Mouse (Mus musculus): Measurements from ENCODE around the gene Osbpl9. TPM values are rescaled to one million over a fixed set of nuclear protein-coding genes. Genes with fewer than 3 reads are reported as not detected.

Osbpl9 gene
- polyA plus RNA-seq (2015; fragmentation: Nextera tagmentation; extraction: Ambion mirVana): 58.6 and 64.1 TPM in 2 replicates

- 0% methylated on average over 59 of the region's 59 CpGs for WGBS
- H3K4me2 ChIP-seq (replicated peaks): peak within 1 kb of the TSS; percentile 88
- ATAC-seq (ENCODE audit: insufficient number of reproducible peaks, low FRiP score, low TSS enrichment, low read depth): peak; percentile 97
- peak within 1 kb of the TSS; percentile 65 for H3K9ac ChIP-seq
- peak within 1 kb of the TSS; percentile 97 for H3K27ac ChIP-seq (replicated peaks)
- H3K4me1 ChIP-seq: peaks cover 7% of the 10 kb centered on the region
- no peaks in the 10 kb centered on the region for H3K27me3 ChIP-seq
- H3K4me3 ChIP-seq (replicated peaks): peak within 1 kb of the TSS; percentile 85
- no peaks in the 10 kb centered on the region for H3K9me3 ChIP-seq (replicated peaks)
- peaks cover 4% of the 10 kb centered on the region; the same call in 1 of the 2 replicates for H3K36me3 ChIP-seq
Observed at GRCm38 (mm10) chr4:109201582-109202424, at the start of gene Osbpl9. Osbpl9 (minus strand) TSS chr4:109202272.

DNA sequence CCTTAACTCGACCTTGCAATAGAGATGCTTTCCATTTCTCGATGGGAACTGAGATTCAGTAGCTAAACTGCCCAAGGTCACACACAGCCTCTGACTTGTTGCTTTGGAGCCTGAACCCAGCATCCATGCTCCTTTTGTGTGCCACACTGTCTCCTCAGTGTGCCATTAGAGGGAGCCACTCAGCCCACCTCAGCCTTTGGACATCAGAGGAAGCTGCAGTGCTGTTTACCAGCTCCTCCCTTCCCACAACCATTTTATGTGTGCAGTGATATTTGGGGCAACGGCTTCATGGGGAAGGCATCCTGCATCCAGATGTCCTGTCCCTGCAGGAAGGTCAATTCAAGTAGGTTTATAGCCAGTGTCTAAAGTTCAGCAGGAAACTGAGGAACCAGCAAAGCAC, 49.5 kb upstream of the Osbpl9 start:
- Histone ChIP-seq H3K36me3 (no peaks in the 10 kb centered on the region), H3K9me3 (replicated peaks) (no peaks in the 10 kb centered on the region), H3K4me3 (replicated peaks) (no peak overlapping the region), H3K27me3 (no peaks in the 10 kb centered on the region), H3K27ac (replicated peaks) (no peak overlapping the region), H3K4me2 (replicated peaks) (no peak overlapping the region), H3K9ac (no peak overlapping the region), H3K4me1 (no peaks in the 10 kb centered on the region)
- ATAC-seq (ENCODE audit: insufficient number of reproducible peaks, low FRiP score, low TSS enrichment, low read depth): no peak
- WGBS: 40% methylated on average over 3 of the region's 3 CpGs

- 79% methylated on average over 6 of the region's 6 CpGs for WGBS
- Histone ChIP-seq H3K9me3 (replicated peaks) (no peaks in the 10 kb centered on the region), H3K27me3 (no peaks in the 10 kb centered on the region), H3K4me2 (replicated peaks) (no peak overlapping the region), H3K4me3 (replicated peaks) (no peak overlapping the region), H3K4me1 (peaks cover 14% of the 10 kb centered on the region), H3K9ac (no peak overlapping the region), H3K36me3 (no peaks in the 10 kb centered on the region), H3K27ac (replicated peaks) (no peak overlapping the region)
- ATAC-seq (ENCODE audit: insufficient number of reproducible peaks, low FRiP score, low TSS enrichment, low read depth): no peak
Observed at GRCm38 (mm10) chr4:109245016-109245620, 43.0 kb upstream of the Osbpl9 start.

- no peak overlapping the region for H3K9ac ChIP-seq
- no peak overlapping the region for H3K4me2 ChIP-seq (replicated peaks)
- H3K4me3 ChIP-seq (replicated peaks): no peak overlapping the region
- H3K36me3 ChIP-seq: no peaks in the 10 kb centered on the region
- H3K27ac ChIP-seq (replicated peaks): no peak overlapping the region
- no peak for ATAC-seq (ENCODE audit: insufficient number of reproducible peaks, low FRiP score, low TSS enrichment, low read depth)
- peaks cover 14% of the 10 kb centered on the region for H3K4me1 ChIP-seq
- H3K27me3 ChIP-seq: no peaks in the 10 kb centered on the region
- 60% methylated on average over 7 of the region's 7 CpGs for WGBS
- H3K9me3 ChIP-seq (replicated peaks): no peaks in the 10 kb centered on the region
Observed at GRCm38 (mm10) chr4:109244506-109244905, 42.4 kb upstream of the Osbpl9 start.

GRCm38 (mm10) chr4:109241934-109242333, 39.9 kb upstream of the Osbpl9 start:
- Histone ChIP-seq H3K9me3 (replicated peaks) (no peaks in the 10 kb centered on the region), H3K4me1 (peaks cover 19% of the 10 kb centered on the region), H3K36me3 (no peaks in the 10 kb centered on the region), H3K9ac (no peak overlapping the region), H3K4me2 (replicated peaks) (no peak overlapping the region), H3K27ac (replicated peaks) (0 out of 2 replicates have a peak overlapping the region, but pooled peaks have one; percentile 30), H3K4me3 (replicated peaks) (no peak overlapping the region), H3K27me3 (no peaks in the 10 kb centered on the region)
- 33% methylated on average over 4 of the region's 4 CpGs for WGBS
- ATAC-seq (ENCODE audit: insufficient number of reproducible peaks, low FRiP score, low TSS enrichment, low read depth): no peak

GRCm38 (mm10) chr4:109241221-109241620, 39.1 kb upstream of the Osbpl9 start:
- no peaks in the 10 kb centered on the region for H3K9me3 ChIP-seq (replicated peaks)
- H3K36me3 ChIP-seq: no peaks in the 10 kb centered on the region
- H3K27me3 ChIP-seq: no peaks in the 10 kb centered on the region
- H3K4me3 ChIP-seq (replicated peaks): no peak overlapping the region
- no peak overlapping the region for H3K4me2 ChIP-seq (replicated peaks)
- H3K4me1 ChIP-seq: peaks cover 19% of the 10 kb centered on the region
- ATAC-seq (ENCODE audit: insufficient number of reproducible peaks, low FRiP score, low TSS enrichment, low read depth): no peak
- 0 out of 2 replicates have a peak overlapping the region, but pooled peaks have one; percentile 30 for H3K27ac ChIP-seq (replicated peaks)
- no peak overlapping the region for H3K9ac ChIP-seq

DNA sequence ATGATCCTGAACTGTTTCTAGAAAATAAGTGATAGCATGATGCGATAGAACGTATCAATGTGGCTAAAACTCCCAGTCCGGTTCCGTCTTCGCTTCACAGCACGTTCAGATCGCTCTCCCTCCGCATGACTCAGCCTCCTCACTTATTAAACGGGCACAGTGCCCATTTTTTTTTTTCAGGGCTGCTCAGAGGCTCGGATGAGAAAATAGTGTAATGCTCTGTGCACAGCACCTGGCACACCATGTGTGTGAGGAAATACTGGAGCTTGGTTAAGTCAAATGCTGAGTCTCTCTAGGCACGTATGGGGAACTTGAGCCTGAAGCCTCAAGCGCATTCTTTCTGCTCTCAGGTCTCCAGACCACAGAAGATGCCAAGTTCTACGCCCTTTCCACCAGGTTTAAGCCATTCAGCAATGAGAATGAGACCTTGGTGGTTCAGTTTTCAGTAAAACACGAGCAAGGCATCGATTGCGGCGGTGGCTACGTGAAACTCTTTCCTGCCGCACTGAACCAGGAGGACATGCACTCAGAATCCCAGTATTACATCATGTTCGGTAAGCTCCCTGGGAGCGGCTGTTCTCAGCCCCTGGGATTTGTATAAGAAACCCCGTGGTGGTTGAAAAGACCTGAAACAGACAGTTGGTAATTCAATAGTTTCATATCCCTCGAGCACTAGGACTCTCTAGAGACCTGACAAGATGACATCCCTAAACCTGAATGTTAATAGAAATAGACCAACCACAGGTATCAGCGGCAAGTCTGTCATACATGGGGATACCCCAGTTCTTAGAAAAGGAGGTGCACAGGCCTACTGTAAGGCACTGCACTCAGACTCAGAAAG, 36.6 kb upstream of the Osbpl9 start:
- H3K9me3 ChIP-seq (replicated peaks): no peaks in the 10 kb centered on the region
- no peak overlapping the region for H3K9ac ChIP-seq
- peaks cover 19% of the 10 kb centered on the region for H3K4me1 ChIP-seq
- no peak overlapping the region for H3K4me2 ChIP-seq (replicated peaks)
- H3K27me3 ChIP-seq: no peaks in the 10 kb centered on the region
- no peak overlapping the region for H3K4me3 ChIP-seq (replicated peaks)
- H3K36me3 ChIP-seq: no peaks in the 10 kb centered on the region
- ATAC-seq (ENCODE audit: insufficient number of reproducible peaks, low FRiP score, low TSS enrichment, low read depth): peak; percentile 44
- 53% methylated on average over 24 of the region's 24 CpGs for WGBS
- no peak overlapping the region for H3K27ac ChIP-seq (replicated peaks)

- Histone ChIP-seq H3K27me3 (no peaks in the 10 kb centered on the region), H3K9ac (no peak overlapping the region), H3K27ac (replicated peaks) (no peak overlapping the region), H3K4me1 (peaks cover 12% of the 10 kb centered on the region), H3K9me3 (replicated peaks) (no peaks in the 10 kb centered on the region), H3K4me3 (replicated peaks) (no peak overlapping the region), H3K36me3 (no peaks in the 10 kb centered on the region), H3K4me2 (replicated peaks) (no peak overlapping the region)
- 40% methylated on average over 7 of the region's 7 CpGs for WGBS
- no peak for ATAC-seq (ENCODE audit: insufficient number of reproducible peaks, low FRiP score, low TSS enrichment, low read depth)
Observed at GRCm38 (mm10) chr4:109236186-109236879, 34.3 kb upstream of the Osbpl9 start.

DNA sequence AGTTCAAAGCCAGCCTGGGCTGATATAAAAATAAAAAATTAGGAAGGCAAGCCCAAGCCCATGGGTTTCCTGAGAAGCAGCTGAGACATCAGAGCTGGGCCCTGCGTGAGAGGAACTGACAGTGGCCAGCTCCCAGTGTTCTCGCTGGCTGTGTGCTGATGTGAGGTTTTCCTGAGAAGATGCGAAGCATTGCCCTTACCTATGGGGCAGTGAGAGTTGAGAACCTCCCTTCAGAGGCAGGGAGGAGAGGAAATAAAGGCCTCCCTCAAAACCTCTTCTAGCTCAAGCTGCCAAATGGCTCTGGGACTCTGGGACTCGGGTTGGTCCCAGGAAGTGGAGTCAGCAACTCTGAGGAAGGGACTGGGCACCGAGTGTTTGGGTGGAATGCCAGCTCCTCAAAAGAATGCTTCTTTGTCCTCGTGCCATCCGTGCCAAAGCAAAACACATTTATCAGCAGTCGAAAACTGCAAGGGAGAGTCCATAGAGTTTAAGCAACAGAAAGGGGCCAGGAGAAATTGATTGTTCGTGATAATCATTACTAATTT, 32.8 kb upstream of the Osbpl9 start:
- 0 out of 2 replicates have a peak, but pooled peaks cover 5% of the 10 kb centered on the region for H3K4me1 ChIP-seq
- H3K9ac ChIP-seq: no peak overlapping the region
- no peaks in the 10 kb centered on the region for H3K36me3 ChIP-seq
- H3K4me3 ChIP-seq (replicated peaks): no peak overlapping the region
- no peaks in the 10 kb centered on the region for H3K27me3 ChIP-seq
- H3K9me3 ChIP-seq (replicated peaks): no peaks in the 10 kb centered on the region
- no peak overlapping the region for H3K27ac ChIP-seq (replicated peaks)
- WGBS: 65% methylated on average over 9 of the region's 9 CpGs
- no peak for ATAC-seq (ENCODE audit: insufficient number of reproducible peaks, low FRiP score, low TSS enrichment, low read depth)
- no peak overlapping the region for H3K4me2 ChIP-seq (replicated peaks)

GRCm38 (mm10) chr4:109234185-109234584, 32.1 kb upstream of the Osbpl9 start, which contains the start of gene Calr4:
Calr4 (plus strand) TSS chr4:109234485.
- Histone ChIP-seq H3K36me3 (no peaks in the 10 kb centered on the region), H3K4me2 (replicated peaks) (no peak within 1 kb of the TSS), H3K27ac (replicated peaks) (no peak within 1 kb of the TSS), H3K9ac (no peak within 1 kb of the TSS), H3K4me3 (replicated peaks) (no peak within 1 kb of the TSS), H3K4me1 (0 out of 2 replicates have a peak, but pooled peaks cover 5% of the 10 kb centered on the region), H3K27me3 (no peaks in the 10 kb centered on the region), H3K9me3 (replicated peaks) (no peaks in the 10 kb centered on the region)
- 85% methylated on average over 2 of the region's 2 CpGs for WGBS
- ATAC-seq (ENCODE audit: insufficient number of reproducible peaks, low FRiP score, low TSS enrichment, low read depth): no peak
